Mouse (Mus musculus): ENCODE results near the gene Mrps36. TPM values are rescaled to one million over a fixed set of nuclear protein-coding genes. Genes with fewer than 3 reads are reported as not detected.
A peak's percentile ranks its signal among the peaks of the same experiment; 100 is the strongest.
"Not testable (repeated sequence)": the region's sequence is repeated elsewhere in the genome, so short reads cannot be mapped to it uniquely, and the experiment has no call there.

Mrps36 gene
- polyA plus RNA-seq (2015; fragmentation: Nextera tagmentation; extraction: Ambion mirVana) = 139 and 151 TPM in 2 replicates

GRCm38 (mm10) chr13:100744036-100744744 lies at the start of gene Mrps36:
Gene Mrps36 (minus strand): TSS chr13:100744659.
- Histone ChIP-seq H3K36me3 (0 out of 2 replicates have a peak, but pooled peaks cover 7% of the 10 kb centered on the region), H3K27ac (peak within 1 kb of the TSS; percentile 98), H3K4me1 (replicated peaks) (peaks cover 14% of the 10 kb centered on the region), H3K4me2 (peak within 1 kb of the TSS; percentile 59), H3K27me3 (no peaks in the 10 kb centered on the region), H3K9me3 (no peaks in the 10 kb centered on the region), H3K4me3 (peak within 1 kb of the TSS; percentile 79), H3K9ac (peak within 1 kb of the TSS; percentile 86)
- peak; percentile 97 for ATAC-seq (ENCODE audit: low FRiP score)
- WGBS = under 1% methylated on average over 52 of the region's 52 CpGs

GRCm38 (mm10) chr13:100789083-100789482 lies 44.6 kb upstream of the Mrps36 start:
- no peaks in the 10 kb centered on the region for H3K9me3 ChIP-seq
- no peaks in the 10 kb centered on the region for H3K36me3 ChIP-seq
- no peak overlapping the region for H3K9ac ChIP-seq
- H3K4me1 ChIP-seq (replicated peaks) = peaks cover 18% of the 10 kb centered on the region
- no peak for ATAC-seq (ENCODE audit: low FRiP score)
- no peak overlapping the region for H3K27ac ChIP-seq
- H3K4me3 ChIP-seq = no peak overlapping the region
- H3K27me3 ChIP-seq = no peaks in the 10 kb centered on the region
- H3K4me2 ChIP-seq = no peak overlapping the region
- WGBS = 96% methylated on average over 3 of the region's 3 CpGs

- ATAC-seq (ENCODE audit: low FRiP score); H3K9ac ChIP-seq; H3K36me3 ChIP-seq; H3K27me3 ChIP-seq; H3K4me3 ChIP-seq; H3K27ac ChIP-seq; H3K4me2 ChIP-seq; H3K9me3 ChIP-seq: not testable (repeated sequence)
- WGBS = 95% methylated on average over 13 of the region's 14 CpGs
- peaks cover 24% of the 10 kb centered on the region for H3K4me1 ChIP-seq (replicated peaks)
These were observed 43.6 kb upstream of the Mrps36 start for GRCm38 (mm10) chr13:100788057-100788456.

- Histone ChIP-seq H3K36me3 (no peaks in the 10 kb centered on the region), H3K4me1 (replicated peaks) (peaks cover 24% of the 10 kb centered on the region), H3K27ac (no peak overlapping the region), H3K9me3 (no peaks in the 10 kb centered on the region), H3K27me3 (no peaks in the 10 kb centered on the region), H3K4me3 (no peak overlapping the region), H3K4me2 (no peak overlapping the region), H3K9ac (no peak overlapping the region)
- ATAC-seq (ENCODE audit: low FRiP score) = no peak
- 71% methylated on average over 6 of the region's 6 CpGs for WGBS
These were observed 43.0 kb upstream of the Mrps36 start for GRCm38 (mm10) chr13:100787316-100788010.

- H3K9me3 ChIP-seq = no peaks in the 10 kb centered on the region
- H3K9ac ChIP-seq = peak within 1 kb of the TSS; percentile 65
- H3K27me3 ChIP-seq = no peaks in the 10 kb centered on the region
- H3K4me2 ChIP-seq = peak within 1 kb of the TSS; percentile 98
- no peak within 1 kb of the TSS for H3K27ac ChIP-seq
- ATAC-seq (ENCODE audit: low FRiP score) = peak; percentile 99
- H3K4me3 ChIP-seq = peak within 1 kb of the TSS; percentile 61
- under 1% methylated on average over 35 of the region's 35 CpGs for WGBS
- H3K4me1 ChIP-seq (replicated peaks) = peaks cover 24% of the 10 kb centered on the region
- no peaks in the 10 kb centered on the region for H3K36me3 ChIP-seq
These were observed 42.0 kb upstream of the Mrps36 start, which contains the start of gene Ccnb1 for GRCm38 (mm10) chr13:100786414-100786867. Gene Ccnb1 (minus strand): TSS chr13:100786570.

GRCm38 (mm10) chr13:100785806-100786413 lies 41.5 kb upstream of the Mrps36 start:
- H3K27me3 ChIP-seq = no peaks in the 10 kb centered on the region
- WGBS = under 1% methylated on average over 30 of the region's 30 CpGs
- peak overlapping the region; percentile 98 for H3K4me2 ChIP-seq
- no peak overlapping the region for H3K27ac ChIP-seq
- H3K9me3 ChIP-seq = no peaks in the 10 kb centered on the region
- H3K36me3 ChIP-seq = no peaks in the 10 kb centered on the region
- peaks cover 24% of the 10 kb centered on the region for H3K4me1 ChIP-seq (replicated peaks)
- H3K9ac ChIP-seq = peak overlapping the region; percentile 65
- ATAC-seq (ENCODE audit: low FRiP score) = peak; percentile 63; the same call in 1 of the 2 replicates
- peak overlapping the region; percentile 61 for H3K4me3 ChIP-seq

- Histone ChIP-seq H3K4me2 (no peak overlapping the region), H3K4me1 (replicated peaks) (peaks cover 17% of the 10 kb centered on the region), H3K9me3 (no peaks in the 10 kb centered on the region), H3K27me3 (no peaks in the 10 kb centered on the region), H3K9ac (no peak overlapping the region), H3K27ac (no peak overlapping the region), H3K4me3 (no peak overlapping the region), H3K36me3 (no peaks in the 10 kb centered on the region)
- 79% methylated on average over 3 of the region's 3 CpGs for WGBS
- ATAC-seq (ENCODE audit: low FRiP score) = no peak
These were observed 33.0 kb upstream of the Mrps36 start for GRCm38 (mm10) chr13:100777491-100777890.

GRCm38 (mm10) chr13:100776710-100777109 lies 32.3 kb upstream of the Mrps36 start:
- Histone ChIP-seq H3K4me2 (0 out of 2 replicates have a peak overlapping the region, but pooled peaks have one; percentile 99), H3K36me3 (peaks cover 2% of the 10 kb centered on the region; the same call in 1 of the 2 replicates)

GRCm38 (mm10) chr13:100776056-100776419 lies 31.6 kb upstream of the Mrps36 start:
- no peaks in the 10 kb centered on the region for H3K9me3 ChIP-seq
- peaks cover 3% of the 10 kb centered on the region; the same call in 1 of the 2 replicates for H3K36me3 ChIP-seq
- no peaks in the 10 kb centered on the region for H3K27me3 ChIP-seq
- 17% methylated on average over 8 of the region's 8 CpGs for WGBS
- H3K27ac ChIP-seq = 0 out of 2 replicates have a peak overlapping the region, but pooled peaks have one; percentile 9
- H3K4me3 ChIP-seq = peak overlapping the region; percentile 77
- H3K4me1 ChIP-seq (replicated peaks) = peaks cover 17% of the 10 kb centered on the region
- H3K9ac ChIP-seq = peak overlapping the region; percentile 77
- H3K4me2 ChIP-seq = peak overlapping the region; percentile 99
- peak; percentile 66; the same call in 1 of the 2 replicates for ATAC-seq (ENCODE audit: low FRiP score)

More at GRCm38 (mm10) chr13:100776710-100777109, 32.3 kb upstream of the Mrps36 start:
- 72% methylated on average over 6 of the region's 6 CpGs for WGBS
- peaks cover 17% of the 10 kb centered on the region for H3K4me1 ChIP-seq (replicated peaks)
- no peaks in the 10 kb centered on the region for H3K9me3 ChIP-seq
- ATAC-seq (ENCODE audit: low FRiP score) = no peak
- H3K27me3 ChIP-seq = no peaks in the 10 kb centered on the region
- H3K4me3 ChIP-seq = no peak overlapping the region
- no peak overlapping the region for H3K27ac ChIP-seq
- peak overlapping the region; percentile 77; the same call in 1 of the 2 replicates for H3K9ac ChIP-seq

- Histone ChIP-seq H3K9ac (peak within 1 kb of the TSS; percentile 77), H3K36me3 (peaks cover 3% of the 10 kb centered on the region), H3K4me1 (replicated peaks) (peaks cover 17% of the 10 kb centered on the region), H3K27me3 (no peaks in the 10 kb centered on the region), H3K27ac (0 out of 2 replicates have a peak within 1 kb of the TSS, but pooled peaks have one; percentile 9), H3K4me3 (peak within 1 kb of the TSS; percentile 77), H3K9me3 (no peaks in the 10 kb centered on the region), H3K4me2 (peak within 1 kb of the TSS; percentile 99)
- under 1% methylated on average over 45 of the region's 46 CpGs for WGBS
- peak; percentile 96 for ATAC-seq (ENCODE audit: low FRiP score)
These were observed 31.0 kb upstream of the Mrps36 start, which contains the start of gene Cenph for GRCm38 (mm10) chr13:100775252-100776055. Gene Cenph (minus strand): TSS chr13:100775899.

- peaks cover 17% of the 10 kb centered on the region for H3K4me1 ChIP-seq (replicated peaks)
- H3K4me2 ChIP-seq = peak overlapping the region; percentile 99
- H3K27me3 ChIP-seq = no peaks in the 10 kb centered on the region
- peaks cover 9% of the 10 kb centered on the region for H3K36me3 ChIP-seq
- H3K27ac ChIP-seq = no peak overlapping the region
- no peaks in the 10 kb centered on the region for H3K9me3 ChIP-seq
- peak overlapping the region; percentile 77 for H3K9ac ChIP-seq
- peak overlapping the region; percentile 77 for H3K4me3 ChIP-seq
- ATAC-seq (ENCODE audit: low FRiP score) = no peak
These were observed 30.2 kb upstream of the Mrps36 start for GRCm38 (mm10) chr13:100774704-100775103.
